Mouse (Mus musculus) cerebellum, postnatal 25 days (tissue): Measurements from ENCODE around the gene Akap1.
"Not testable (repeated sequence)": the region's sequence is repeated elsewhere in the genome, so short reads cannot be mapped to it uniquely, and the experiment has no call there.

Source experiments
- DNase-seq, 2 experiments: peaks; one replicate each; pipeline ENCODE4 v3.0.0; 2021; ENCODE audit warnings: mixed read lengths in 2 of 2

The Akap1 gene

DNA sequence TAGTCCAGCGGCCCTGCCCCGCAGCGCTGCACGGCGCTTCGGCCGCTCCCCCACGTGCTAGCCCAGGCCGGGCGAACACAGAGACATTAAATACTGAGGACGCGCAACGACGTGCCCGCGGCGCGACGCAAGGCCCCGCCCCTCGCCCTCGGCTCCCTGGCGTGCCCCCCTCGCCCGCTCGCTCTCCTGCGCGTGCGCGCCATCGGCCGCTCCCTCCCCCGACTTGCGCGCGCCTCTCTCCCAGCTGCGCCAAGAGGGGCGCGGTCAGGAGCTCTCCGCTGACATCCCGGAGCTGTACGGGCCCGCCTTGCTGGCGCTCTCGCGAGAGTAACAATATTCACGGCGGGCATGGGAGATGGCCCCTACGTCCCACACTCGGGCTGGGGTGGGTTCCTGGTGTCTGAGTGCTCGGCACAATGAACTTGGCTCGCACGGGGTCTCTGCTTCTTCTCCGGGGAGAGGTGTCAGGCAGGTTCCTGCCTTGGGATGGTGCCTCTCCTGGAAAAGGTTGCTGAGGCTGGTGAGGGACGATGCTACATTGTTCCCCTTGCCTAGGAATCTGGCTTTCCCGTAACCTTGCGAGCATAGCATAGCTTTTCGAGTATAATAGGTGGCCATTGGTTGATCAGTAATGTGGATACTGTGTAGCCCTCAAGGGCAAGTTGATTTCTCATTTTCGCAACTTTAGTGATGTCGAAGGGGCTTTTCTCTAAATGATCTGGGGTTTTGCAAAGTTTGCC, at the start of gene Akap1:
Gene Akap1 (minus strand): TSS at position 129 of the 740 bp plus-strand sequence.
- DNase-seq: peak; percentile 97 to 98

- DNase-seq: peak in 1 of 2 experiments; percentile 36
Measured at GRCm38 (mm10) chr11:88909388-88910036, 45.1 kb upstream of the Akap1 start.

- peak; percentile 45 to 78 for DNase-seq
Measured at GRCm38 (mm10) chr11:88908557-88909211, 44.3 kb upstream of the Akap1 start.

- no peak for DNase-seq
Measured at GRCm38 (mm10) chr11:88907886-88908285, 43.5 kb upstream of the Akap1 start.

GRCm38 (mm10) chr11:88905621-88906020, 41.2 kb upstream of the Akap1 start:
- DNase-seq: no peak

DNA sequence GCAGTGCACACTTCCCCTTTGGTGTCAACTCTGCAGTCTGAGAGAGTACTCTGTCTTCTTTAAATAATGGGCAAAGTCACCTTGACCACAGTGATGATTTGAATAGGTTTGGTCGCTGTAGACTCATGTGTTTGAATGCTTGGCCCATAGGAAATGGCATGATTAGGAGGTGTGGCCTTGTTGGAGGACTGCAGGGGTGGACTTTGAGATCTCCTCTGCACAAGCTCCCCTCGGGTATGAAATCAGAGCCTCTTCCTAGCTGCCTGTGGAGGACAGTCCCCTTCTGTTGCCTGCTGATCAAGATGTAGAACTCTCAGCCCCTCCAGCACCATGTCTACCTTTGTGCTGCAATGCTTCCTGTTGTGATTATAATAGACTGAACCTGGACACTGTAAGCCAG, 39.7 kb upstream of the Akap1 start:
- DNase-seq: no peak

- no peak for DNase-seq
Measured at GRCm38 (mm10) chr11:88902762-88903161, 38.4 kb upstream of the Akap1 start.

- no peak for DNase-seq
Measured at GRCm38 (mm10) chr11:88901341-88901802, 37.0 kb upstream of the Akap1 start.

DNA sequence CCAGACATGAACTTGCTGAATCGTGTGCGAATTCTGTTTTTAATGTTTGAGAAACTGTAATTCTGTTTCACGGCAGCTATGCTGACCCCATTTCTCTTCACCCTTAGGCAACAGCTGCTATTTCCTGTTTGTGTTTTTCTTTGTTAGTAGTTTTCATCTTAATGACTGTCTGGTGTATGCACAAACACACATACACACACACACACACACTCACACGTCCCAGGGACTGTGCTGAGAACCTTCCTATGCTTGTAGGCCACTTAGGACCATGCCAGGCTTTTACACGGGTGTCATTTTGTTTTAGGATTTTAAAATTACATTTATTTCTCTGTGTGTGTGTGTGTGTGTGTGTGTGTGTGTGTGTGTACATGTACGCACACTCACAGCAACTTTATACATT, 35.2 kb upstream of the Akap1 start:
- DNase-seq: no peak

DNA sequence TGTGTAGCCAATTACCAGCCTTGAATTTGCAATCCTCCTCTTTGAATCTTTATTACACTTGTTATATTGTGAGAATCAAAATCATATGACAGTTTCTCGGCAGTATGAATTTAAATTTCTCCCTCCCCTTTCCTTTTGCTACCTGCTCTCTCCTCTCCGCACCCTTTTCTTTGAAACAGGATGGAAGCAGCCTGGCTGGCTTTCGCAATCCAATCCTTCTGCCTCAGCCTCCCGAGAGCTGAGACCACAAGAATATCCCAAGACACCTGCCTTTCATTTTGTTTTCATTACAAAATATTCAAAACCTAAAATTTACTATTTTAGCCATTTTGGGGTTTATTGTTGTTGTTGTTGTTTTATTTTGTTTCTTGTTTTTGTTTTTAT, 34.0 kb upstream of the Akap1 start:
- no peak for DNase-seq

GRCm38 (mm10) chr11:88897624-88898379, 33.4 kb upstream of the Akap1 start:
- DNase-seq: no peak

- peak; percentile 24 to 74 for DNase-seq
Measured at GRCm38 (mm10) chr11:88895800-88896232, 31.4 kb upstream of the Akap1 start.

DNA sequence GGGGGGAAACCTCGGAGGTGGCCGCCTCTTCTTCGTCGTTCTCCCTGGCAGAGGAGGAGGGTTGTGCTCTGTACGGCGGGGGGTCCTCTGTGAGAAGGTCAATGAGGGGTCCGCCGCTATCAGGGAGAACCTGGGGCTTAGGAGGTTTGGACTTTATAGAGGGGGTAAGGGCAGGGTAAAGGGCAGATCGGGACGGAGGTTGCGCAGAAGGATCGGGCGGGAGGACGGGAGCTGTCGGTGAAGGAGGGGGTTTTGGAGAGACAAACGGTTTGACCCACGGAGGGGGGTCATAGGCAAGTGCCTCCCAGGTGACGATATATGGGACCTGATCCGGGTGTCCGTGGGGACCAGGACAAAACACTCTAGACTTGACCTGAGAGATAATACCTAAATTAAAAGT, 30.8 kb upstream of the Akap1 start:
- peak; percentile 42 to 47 for DNase-seq

DNA sequence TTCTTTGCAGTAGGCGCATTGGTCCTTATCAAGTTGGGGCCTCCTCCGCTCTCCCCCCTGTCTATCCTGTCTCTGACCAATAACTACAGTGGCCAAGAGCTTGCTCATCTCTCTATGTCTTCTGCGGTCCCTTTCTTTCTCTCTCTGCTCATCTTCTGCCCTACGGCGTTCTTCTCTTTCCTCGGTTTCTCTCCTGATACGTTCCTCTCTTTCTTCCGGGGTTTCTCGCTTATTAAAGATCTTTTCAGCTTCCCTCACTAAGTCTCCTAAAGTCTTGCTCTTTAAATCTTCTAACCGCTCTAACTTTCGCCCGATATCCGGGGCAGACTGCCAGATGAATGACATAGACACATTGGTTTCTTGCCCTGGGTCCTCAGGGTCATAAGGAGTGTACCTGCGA, 29.9 kb upstream of the Akap1 start:
- not testable (repeated sequence) for DNase-seq

- not testable (repeated sequence) for DNase-seq
Measured at GRCm38 (mm10) chr11:88893501-88893900, 29.1 kb upstream of the Akap1 start.

DNA sequence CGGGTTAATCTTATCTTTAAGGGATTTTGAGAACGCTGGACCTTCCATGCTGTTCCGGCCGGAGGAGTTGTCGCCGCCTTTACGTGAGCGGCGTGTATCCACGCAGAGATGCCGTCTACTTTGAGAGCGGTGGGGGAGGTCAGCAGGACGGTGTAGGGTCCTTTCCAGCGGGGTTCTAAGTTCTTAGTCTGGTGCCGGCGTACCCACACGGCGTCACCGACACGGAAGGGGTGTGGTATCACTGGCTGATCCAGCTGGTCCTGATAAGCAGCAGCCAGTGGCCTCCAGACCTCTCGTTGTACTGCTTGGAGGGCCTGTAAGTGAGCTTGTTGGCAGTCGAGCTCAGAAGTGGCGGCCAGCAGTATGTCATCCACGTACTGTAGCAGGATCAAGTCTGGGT, 28.4 kb upstream of the Akap1 start:
- DNase-seq: peak; percentile 19 to 36

DNA sequence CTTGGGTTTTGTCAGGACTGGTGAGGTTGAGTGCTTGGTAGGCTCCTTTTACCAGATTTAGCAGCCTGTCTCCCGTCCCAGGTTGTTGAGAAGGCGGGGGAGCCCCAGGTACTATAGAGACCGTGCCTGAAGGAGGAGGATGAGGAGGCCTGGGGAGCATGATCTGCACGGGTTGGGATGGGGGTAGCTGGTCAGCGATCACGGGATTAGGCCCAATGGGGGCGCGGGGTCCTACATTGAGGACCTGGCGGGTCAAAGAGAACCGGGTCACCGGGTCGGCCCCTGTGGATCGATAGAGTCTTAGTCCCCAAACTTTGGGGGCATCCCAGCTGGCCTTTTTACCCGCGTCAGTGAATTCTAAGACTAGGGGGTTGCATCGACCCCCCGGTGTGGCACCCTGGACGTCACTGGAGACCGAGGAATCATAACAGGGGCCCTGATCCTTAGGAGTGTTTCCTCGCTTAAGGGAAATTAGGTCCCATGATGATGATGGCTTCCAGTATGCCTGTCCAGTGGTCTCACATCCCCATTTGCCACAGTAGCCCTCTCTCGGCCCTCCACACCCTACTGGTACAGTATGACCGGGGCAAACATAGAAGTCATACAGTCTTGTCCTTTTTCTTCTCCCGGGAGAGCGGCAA, 27.7 kb upstream of the Akap1 start:
- peak; percentile 64 to 68 for DNase-seq

- DNase-seq: peak; percentile 55 to 66
Measured at GRCm38 (mm10) chr11:88891446-88891845, 27.1 kb upstream of the Akap1 start.

- DNase-seq: peak; percentile 20 to 47
Measured at GRCm38 (mm10) chr11:88890904-88891303, 26.5 kb upstream of the Akap1 start.

DNA sequence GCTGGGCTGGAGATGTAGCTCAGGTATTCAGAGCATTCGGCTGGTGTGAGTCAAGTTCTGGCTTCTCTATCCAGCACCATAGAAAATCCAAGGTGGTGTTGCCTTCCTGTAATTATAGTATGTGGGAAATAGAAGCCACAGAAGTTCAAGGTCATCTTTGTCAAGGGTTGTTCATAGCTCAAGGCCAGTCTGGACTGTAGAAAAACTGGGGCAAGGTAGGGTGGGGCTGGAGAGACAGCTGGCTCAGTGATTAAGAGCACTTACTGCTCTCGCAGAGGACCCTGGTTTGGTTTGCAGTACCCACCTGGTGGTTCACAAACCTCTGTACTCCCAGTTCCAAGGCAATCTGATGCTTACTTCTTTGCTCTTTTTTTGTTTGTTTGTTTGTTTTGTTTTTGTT, 24.6 kb upstream of the Akap1 start:
- no peak for DNase-seq

DNA sequence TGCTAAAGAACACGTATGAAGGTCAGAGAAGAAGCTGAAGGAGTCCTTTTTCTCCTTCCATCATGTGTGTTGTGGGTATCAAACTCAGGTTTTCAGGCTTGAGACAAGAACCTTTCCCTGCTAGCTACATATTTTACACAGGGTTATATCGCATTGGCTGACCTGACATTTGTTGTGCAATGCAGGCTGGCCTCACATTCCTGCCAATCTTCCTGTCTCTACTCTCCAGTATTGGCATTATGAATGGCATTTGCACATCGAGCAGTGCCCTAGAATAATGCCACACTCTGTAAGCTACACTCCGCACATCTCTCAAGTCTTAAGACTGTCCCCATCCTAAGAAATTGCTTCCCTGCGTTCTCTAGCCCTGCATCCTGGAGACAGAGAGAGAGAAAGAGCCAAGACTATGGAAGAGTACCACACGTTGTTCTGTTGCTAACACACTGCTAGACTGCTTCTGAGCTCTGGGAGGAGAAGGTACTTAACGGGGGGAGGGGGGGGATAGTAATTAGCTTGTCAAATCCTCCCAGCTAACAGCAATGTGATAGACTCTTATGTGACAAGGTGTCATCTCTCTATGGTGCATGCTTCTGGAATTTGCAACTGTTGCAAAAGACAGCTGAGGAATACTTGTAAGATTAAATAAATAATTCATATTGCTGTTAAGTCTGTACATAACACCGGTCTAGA, 20.1 kb upstream of the Akap1 start:
- DNase-seq: no peak

- DNase-seq: no peak
Measured at GRCm38 (mm10) chr11:88878011-88878410, 13.6 kb upstream of the Akap1 start.
